Mouse (Mus musculus): ENCODE data around the gene Atg14.

GRCm38 (mm10) chr14:47497166-47497565 is 73.3 kb downstream of the Atg14 start:
- TF ChIP-seq POLR2A (IDR thresholded peaks at IDR 0.05; ENCODE audit: low read depth, low read length), result no peak
- no peak for TF ChIP-seq CTCF (conservative IDR thresholded peaks at IDR 0.05; ENCODE audit: insufficient read depth, insufficient read length, low read depth, low read length)

Data from kidney, adult 2 months (tissue).